Mouse (Mus musculus): ENCODE results near the gene Gm2696.
"Not testable (repeated sequence)": the region's sequence is repeated elsewhere in the genome, so short reads cannot be mapped to it uniquely, and the experiment has no call there.

The Gm2696 gene

GRCm38 (mm10) chr10:77814382-77814781, at the start of gene Gm2696:
Gene Gm2696, plus strand, starts transcription at chr10:77814682.
- DNase-seq (ENCODE audit: low spot score): no peak

GRCm38 (mm10) chr10:77769727-77770126, 44.8 kb upstream of the Gm2696 start:
- no peak for DNase-seq (ENCODE audit: low spot score)

DNA sequence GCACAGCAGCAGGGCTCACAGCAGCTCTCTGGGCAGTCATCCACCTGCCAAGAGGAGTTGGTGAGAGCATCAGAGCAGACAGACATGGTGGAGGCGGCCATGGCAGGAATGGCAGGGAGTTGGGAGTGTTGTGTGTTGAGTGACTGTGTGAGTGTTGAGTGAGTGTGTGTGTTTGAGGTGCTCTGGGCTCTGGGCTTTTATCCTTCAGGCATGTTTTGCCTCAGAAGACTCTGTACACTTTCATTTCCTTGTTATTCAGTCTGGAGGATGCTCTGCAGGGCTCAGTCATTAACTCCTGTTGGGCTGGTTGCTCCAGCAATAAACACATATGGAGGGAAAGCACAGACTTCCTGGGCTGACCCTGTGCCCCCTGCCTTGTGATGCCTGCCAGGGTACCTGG, 43.3 kb upstream of the Gm2696 start, which contains the start of gene Gm3238:
Gm3238 (minus strand) TSS at position 101 of the 400 bp plus-strand sequence.
- not testable (repeated sequence) for DNase-seq (ENCODE audit: low spot score)

DNA sequence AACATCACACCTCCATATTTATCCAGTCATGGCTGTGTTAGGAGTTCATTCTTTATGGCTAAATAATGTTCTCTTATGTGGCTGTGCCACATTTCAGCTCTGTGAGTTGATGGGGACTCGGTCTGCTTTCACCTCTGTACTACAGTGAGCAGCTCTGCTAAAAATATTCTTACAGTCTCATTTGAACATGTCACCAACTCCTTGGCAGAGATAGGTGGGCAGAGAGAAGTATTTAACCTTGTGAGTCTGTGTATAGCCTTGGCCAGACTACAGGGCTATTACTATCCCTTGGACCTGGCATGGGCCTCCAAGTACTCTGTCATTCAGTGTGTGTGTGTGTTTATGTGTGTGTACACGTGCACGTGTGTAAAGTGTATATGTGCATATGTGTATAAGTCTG, 42.3 kb upstream of the Gm2696 start:
- not testable (repeated sequence) for DNase-seq (ENCODE audit: low spot score)

DNA sequence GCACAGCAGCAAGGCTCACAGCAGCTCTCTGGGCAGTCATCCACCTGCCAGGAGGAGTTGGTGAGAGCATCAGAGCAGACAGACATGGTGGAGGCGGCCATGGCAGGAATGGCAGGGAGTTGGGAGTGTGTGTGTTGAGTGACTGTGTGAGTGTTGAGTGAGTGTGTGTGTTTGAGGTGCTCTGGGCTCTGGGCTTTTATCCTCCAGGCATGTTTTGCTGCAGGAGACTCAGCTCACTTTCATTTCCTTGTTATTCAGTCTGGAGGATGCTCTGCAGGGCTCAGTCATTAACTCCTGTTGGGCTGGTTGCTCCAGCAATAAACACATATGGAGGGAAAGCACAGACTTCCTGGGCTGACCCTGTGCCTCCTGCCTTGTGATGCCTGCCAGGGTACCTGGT, 37.6 kb upstream of the Gm2696 start, which contains the start of gene Gm7138:
Gm7138 (minus strand) TSS at position 101 of the 400 bp plus-strand sequence.
- DNase-seq (ENCODE audit: low spot score): not testable (repeated sequence)

- not testable (repeated sequence) for DNase-seq (ENCODE audit: low spot score)
Observed at GRCm38 (mm10) chr10:77782442-77782841, 32.0 kb upstream of the Gm2696 start, which contains the start of gene Gm3250. Gene Gm3250, minus strand, starts transcription at chr10:77782542.

GRCm38 (mm10) chr10:77783396-77783795, 31.1 kb upstream of the Gm2696 start:
- not testable (repeated sequence) for DNase-seq (ENCODE audit: low spot score)

DNA sequence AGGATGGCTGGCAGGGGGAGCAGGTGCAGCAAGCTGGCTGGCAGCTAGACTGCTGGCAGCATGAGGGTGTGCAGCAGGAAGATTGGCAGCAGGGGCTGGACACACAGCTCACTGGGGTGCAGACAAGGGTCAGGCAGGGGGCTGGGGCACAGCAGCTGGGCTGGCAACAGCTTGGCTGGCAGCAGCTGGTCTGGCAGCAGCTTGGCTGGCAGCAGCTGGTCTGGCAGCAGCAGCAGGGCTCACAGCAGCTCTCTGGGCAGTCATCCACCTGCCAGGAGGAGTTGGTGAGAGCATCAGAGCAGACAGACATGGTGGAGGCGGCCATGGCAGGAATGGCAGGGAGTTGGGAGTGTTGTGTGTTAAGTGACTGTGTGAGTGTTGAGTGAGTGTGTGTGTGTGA, 26.6 kb upstream of the Gm2696 start, which contains the start of gene Gm7137:
Gm7137 (minus strand) TSS at position 325 of the 400 bp plus-strand sequence.
- not testable (repeated sequence) for DNase-seq (ENCODE audit: low spot score)

- DNase-seq (ENCODE audit: low spot score): no peak
Observed at GRCm38 (mm10) chr10:77788621-77789020, 25.9 kb upstream of the Gm2696 start.

- no peak for DNase-seq (ENCODE audit: low spot score)
Observed at GRCm38 (mm10) chr10:77794976-77795375, 19.5 kb upstream of the Gm2696 start, which contains the start of gene Gm9639. Gene Gm9639, minus strand, starts transcription at chr10:77795076.

- DNase-seq (ENCODE audit: low spot score): no peak
Observed at GRCm38 (mm10) chr10:77797677-77798076, 16.8 kb upstream of the Gm2696 start.

DNA sequence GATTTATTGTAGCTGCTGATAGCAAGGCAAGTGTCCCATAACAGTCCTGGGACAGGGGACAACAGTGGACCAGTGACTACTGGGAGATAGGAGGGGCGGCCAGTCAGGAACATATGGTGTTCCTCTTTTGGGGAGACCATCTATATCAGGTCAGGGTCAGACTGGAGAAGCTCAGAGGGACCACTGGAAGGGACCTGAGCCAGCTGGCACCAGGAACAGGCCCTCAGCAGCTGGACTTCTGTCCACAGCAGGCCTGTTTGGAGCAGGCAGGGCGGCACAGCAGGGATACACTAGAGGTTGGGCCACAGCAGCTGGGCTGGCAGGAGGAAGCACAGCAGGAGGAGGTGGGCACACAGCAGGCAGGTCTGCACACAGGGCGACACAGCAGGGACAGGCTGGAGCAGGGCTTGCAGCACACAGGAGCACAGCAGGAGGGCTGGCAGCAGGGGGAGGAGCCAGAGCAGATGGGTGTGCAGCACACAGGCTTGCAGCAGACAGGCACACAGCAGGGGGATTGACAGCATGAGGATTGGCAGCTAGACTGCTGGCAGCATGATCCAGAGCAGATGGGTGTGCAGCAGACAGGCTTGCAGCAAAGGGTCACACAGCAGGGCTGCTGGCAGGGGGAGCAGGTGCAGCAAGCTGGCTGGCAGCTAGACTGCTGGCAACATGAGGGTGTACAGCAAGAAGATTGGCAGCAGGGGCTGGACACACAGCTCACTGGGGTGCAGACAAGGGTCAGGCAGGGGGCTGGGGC, 16.1 kb upstream of the Gm2696 start:
- DNase-seq (ENCODE audit: low spot score): not testable (repeated sequence)

DNA sequence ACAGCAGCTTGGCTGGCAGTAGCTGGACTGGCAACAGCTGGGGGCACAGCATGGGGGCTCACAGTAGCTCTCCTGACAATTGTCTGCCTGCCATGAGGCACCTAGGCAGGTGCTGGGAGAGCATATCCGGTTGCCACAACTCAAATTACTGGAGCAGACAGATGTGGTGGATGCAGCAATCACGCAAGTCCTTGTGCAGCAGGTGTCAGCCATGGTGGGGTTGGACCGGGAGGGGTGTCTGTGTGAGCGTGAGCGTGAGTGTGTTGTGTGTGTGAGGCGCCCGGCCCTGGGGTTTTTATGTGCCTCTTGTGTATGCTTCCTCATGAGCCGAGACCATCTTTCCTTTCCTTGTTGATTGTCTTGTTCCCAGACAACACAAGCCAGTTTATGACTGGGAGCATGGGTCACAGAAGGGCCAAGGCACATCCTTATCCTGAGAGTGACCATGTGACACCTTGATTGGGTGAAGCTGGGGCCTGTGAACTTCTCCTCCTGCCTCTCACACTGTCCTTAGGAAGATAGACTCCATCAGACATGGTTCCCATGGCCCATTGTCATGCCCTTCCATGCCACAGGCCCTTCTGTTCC, 15.5 kb upstream of the Gm2696 start, which contains the start of gene Gm19668:
Gm19668 (minus strand) TSS at position 213 of the 588 bp plus-strand sequence.
- no peak for DNase-seq (ENCODE audit: low spot score)

GRCm38 (mm10) chr10:77804095-77804494, 10.4 kb upstream of the Gm2696 start:
- DNase-seq (ENCODE audit: low spot score): no peak

- DNase-seq (ENCODE audit: low spot score): no peak
Observed at GRCm38 (mm10) chr10:77811743-77812142, 2.7 kb upstream of the Gm2696 start, which contains the start of gene Gm9507. Gene Gm9507, minus strand, starts transcription at chr10:77811843.

GRCm38 (mm10) chr10:77815514-77815913, 1.0 kb downstream of the Gm2696 start:
- no peak for DNase-seq (ENCODE audit: low spot score)

- DNase-seq (ENCODE audit: low spot score): no peak
Observed at GRCm38 (mm10) chr10:77818523-77818922, 4.0 kb downstream of the Gm2696 start.

- DNase-seq (ENCODE audit: low spot score): no peak
Observed at GRCm38 (mm10) chr10:77819203-77819602, 4.7 kb downstream of the Gm2696 start.

DNA sequence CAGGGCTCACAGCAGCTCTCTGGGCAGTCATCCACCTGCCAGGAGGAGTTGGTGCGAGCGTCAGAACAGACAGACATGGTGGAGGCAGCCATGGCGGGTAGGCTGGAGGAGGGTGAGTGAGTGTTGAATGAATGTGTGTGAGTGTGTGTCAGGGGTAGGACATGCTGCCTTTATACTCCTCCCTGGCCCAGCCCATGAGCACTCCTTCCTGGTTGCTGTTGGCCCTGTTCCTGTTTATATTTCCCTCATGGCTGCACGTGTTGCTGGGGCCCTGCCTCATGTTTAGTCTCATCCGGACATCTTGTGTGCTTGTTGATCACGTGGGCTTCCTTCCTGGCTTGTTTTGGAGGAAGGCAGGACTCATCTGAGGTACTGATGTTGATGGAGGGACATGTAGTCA, 12.5 kb downstream of the Gm2696 start, which contains the start of gene Krtap10-4:
Krtap10-4 (minus strand) TSS at position 145 of the 400 bp plus-strand sequence.
- no peak for DNase-seq (ENCODE audit: low spot score)

DNA sequence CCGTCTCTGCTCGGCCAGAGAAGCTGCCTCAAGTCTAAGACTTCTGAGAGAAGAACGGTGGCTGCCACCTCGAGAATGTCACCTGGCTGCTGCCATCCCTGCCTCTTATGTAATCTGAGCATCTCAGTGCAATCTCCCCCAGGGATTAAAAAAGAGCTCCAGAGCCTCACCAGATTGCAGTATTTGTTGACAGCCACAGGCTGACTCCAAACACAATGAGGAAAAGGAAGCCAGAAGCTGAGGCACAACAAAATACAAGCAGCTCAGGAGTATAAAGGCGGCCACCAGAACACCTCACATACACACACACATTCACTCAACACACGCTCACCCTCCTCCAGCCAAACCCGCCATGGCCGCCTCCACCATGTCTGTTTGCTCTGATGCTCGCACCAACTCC, 21.2 kb downstream of the Gm2696 start, which contains the start of gene Krtap10-10:
Krtap10-10 (plus strand) TSS at position 301 of the 400 bp plus-strand sequence.
- DNase-seq (ENCODE audit: low spot score): no peak

DNA sequence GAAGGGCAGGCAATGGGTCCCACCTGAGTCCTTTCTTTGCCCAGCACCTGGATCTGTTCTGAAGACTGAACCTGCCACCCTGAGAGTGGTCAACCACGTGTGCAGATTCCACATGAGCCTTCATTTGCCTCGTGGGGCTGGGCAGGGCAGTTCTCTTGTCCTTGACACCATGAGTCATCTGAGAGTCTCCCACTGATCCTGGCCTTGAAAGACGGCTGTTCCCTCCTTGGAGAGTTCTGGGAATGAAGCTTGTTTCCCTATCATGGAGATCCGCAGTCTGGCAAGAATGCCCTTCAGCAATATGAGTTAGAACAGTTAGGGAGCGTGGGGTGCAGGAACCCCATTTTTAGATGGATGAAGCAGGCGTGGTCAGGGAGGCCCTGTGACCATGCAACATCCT, 24.5 kb downstream of the Gm2696 start:
- no peak for DNase-seq (ENCODE audit: low spot score)

GRCm38 (mm10) chr10:77846503-77846902, 32.0 kb downstream of the Gm2696 start, which contains the start of gene Gm36176:
Gene Gm36176, plus strand, starts transcription at chr10:77846803.
- DNase-seq (ENCODE audit: low spot score): no peak

DNA sequence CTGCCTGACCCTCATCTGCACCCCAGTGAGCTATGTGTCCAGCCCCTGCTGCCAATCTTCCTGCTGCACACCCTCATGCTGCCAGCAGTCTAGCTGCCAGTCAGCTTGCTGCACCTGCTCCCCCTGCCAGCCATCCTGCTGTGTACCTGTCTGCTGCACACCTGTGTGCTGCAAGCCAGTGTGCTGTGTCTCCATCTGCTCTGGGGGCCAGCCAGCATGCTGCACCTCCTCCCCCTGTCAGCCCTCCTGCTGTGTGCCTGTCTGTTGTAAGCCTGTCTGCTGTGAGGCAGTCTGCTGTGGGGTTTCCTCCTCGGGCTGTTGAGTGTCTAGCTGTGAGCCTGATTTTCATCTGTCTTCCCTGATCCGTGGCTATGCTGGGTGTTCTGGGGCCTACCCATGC, 32.5 kb downstream of the Gm2696 start:
- no peak for DNase-seq (ENCODE audit: low spot score)
